Mouse (Mus musculus) spleen, adult 12 weeks (tissue): Measurements from ENCODE around the gene Olfr1366.
A peak's percentile ranks its signal among the peaks of the same experiment; 100 is the strongest.
"Not testable (repeated sequence)": the region's sequence is repeated elsewhere in the genome, so short reads cannot be mapped to it uniquely, and the experiment has no call there.

Experiments
- DNase-seq: peaks from one replicate; pipeline ENCODE4 v3.0.0; 2022; ENCODE audit warnings: low spot score

Gene Olfr1366

GRCm38 (mm10) chr13:21542708-21543107 lies at the start of gene Olfr1366:
Gene Olfr1366, minus strand, starts transcription at chr13:21542808.
- no peak for DNase-seq

- DNase-seq = no peak
Observed at GRCm38 (mm10) chr13:21591618-21592017, 49.0 kb upstream of the Olfr1366 start.

GRCm38 (mm10) chr13:21581659-21582058 lies 39.1 kb upstream of the Olfr1366 start, which contains the start of gene Olfr1364:
Gene Olfr1364, minus strand, starts transcription at chr13:21581759.
- DNase-seq = no peak

GRCm38 (mm10) chr13:21559793-21560192 lies 17.2 kb upstream of the Olfr1366 start, which contains the start of gene Olfr1535:
Gene Olfr1535, minus strand, starts transcription at chr13:21559893.
- no peak for DNase-seq

GRCm38 (mm10) chr13:21550416-21551110 lies 8.0 kb upstream of the Olfr1366 start:
- no peak for DNase-seq

GRCm38 (mm10) chr13:21549487-21549886 lies 6.9 kb upstream of the Olfr1366 start:
- DNase-seq = no peak

GRCm38 (mm10) chr13:21530781-21531201 lies 11.8 kb downstream of the Olfr1366 start, which contains the start of gene Zkscan8:
Gene Zkscan8, minus strand, starts transcription at chr13:21531120.
- peak; percentile 72 for DNase-seq

GRCm38 (mm10) chr13:21530136-21530535 lies 12.5 kb downstream of the Olfr1366 start:
- DNase-seq = no peak

- peak; percentile 71 for DNase-seq
Observed at GRCm38 (mm10) chr13:21506221-21506649, 36.4 kb downstream of the Olfr1366 start.

- DNase-seq = no peak
Observed at GRCm38 (mm10) chr13:21502296-21502695, 40.3 kb downstream of the Olfr1366 start.

GRCm38 (mm10) chr13:21501182-21501581 lies 41.4 kb downstream of the Olfr1366 start, which contains the start of gene Gm11273:
Gene Gm11273, minus strand, starts transcription at chr13:21501418.
- DNase-seq = not testable (repeated sequence)

- no peak for DNase-seq
Observed at GRCm38 (mm10) chr13:21495080-21495479, 47.5 kb downstream of the Olfr1366 start, which contains the start of gene AK157302. Gene AK157302, plus strand, starts transcription at chr13:21495223.

- no peak for DNase-seq
Observed at GRCm38 (mm10) chr13:21492847-21493246, 49.8 kb downstream of the Olfr1366 start.

GRCm38 (mm10) chr13:21486881-21487280 lies 55.7 kb downstream of the Olfr1366 start:
- no peak for DNase-seq
